Mouse (Mus musculus): Measurements from ENCODE around the gene Lamb2.

DNA sequence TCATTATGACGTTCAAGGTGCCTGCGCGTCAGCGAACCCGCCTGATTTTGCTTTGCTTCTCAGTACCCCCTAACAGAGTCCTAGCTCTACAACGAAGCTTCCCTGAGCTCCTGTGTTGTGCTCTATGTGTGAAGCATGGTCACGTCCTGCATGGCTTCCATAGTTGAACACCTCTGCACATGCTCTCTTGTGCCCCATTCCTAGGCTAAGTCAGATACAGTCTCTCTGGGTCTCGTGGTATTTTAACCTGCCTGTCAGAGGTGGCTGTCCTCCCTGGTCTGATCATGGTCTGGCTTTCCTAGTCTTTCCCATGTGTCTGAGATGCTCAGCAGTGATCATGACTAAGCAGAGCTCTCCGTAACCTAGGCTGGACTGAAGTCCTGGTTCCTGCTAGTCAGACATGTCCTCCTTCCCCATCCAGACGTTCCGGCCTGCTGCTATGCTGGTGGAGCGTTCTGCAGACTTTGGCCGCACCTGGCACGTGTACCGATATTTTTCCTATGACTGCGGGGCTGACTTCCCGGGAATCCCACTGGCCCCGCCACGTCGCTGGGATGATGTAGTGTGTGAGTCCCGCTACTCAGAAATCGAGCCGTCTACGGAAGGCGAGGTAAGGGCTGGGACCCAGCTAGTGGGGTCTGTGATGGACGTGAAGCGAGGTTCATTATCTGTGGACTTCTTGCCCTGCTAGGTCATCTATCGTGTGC is 1.4 kb downstream of the Lamb2 start:
- TF ChIP-seq CTCF (IDR thresholded peaks at IDR 0.05; ENCODE audit: low read depth) (no peak), EP300 (optimal IDR thresholded peaks at IDR 0.05) (no peak)

Measured in stomach, postnatal 0 days (tissue).